Mouse (Mus musculus) CH12.LX (cell line): ENCODE results near the gene Ppl. TPM values are rescaled to one million over a fixed set of nuclear protein-coding genes. Genes with fewer than 3 reads are reported as not detected.

Source experiments
- DNase-seq: peaks from one replicate; pipeline ENCODE4 v3.0.0-alpha.2; 2013; ENCODE audit errors: extremely low read depth
- H3K27ac ChIP-seq: 2 replicates; pipeline ENCODE4 v1.5.1; 2012; ENCODE audit warnings: low read depth, mild to moderate bottlenecking, control low read depth, moderate library complexity; ENCODE audit not compliant: insufficient read depth
- H3K27me3 ChIP-seq: replicated peaks from 2 replicates; pipeline ENCODE3; 2012; ENCODE audit warnings: inconsistent platforms
- H3K36me3 ChIP-seq, 2 experiments: replicated peaks in 1 of 2; 2 replicates each; pipeline versions ENCODE3 to v1.6.1; 2012; ENCODE audit warnings: inconsistent platforms in 1 of 2, low read length in 1 of 2, mild to moderate bottlenecking in 1 of 2, mixed read lengths in 1 of 2, moderate library complexity in 1 of 2; ENCODE audit not compliant: control insufficient read depth in 1 of 2, insufficient read depth in 1 of 2
- H3K4me1 ChIP-seq, 2 experiments: 2 replicates each; pipeline ENCODE4 v1.6.1; 2012; ENCODE audit warnings: inconsistent platforms in 1 of 2, moderate library complexity in 1 of 2; ENCODE audit not compliant: insufficient read depth in 2 of 2, control insufficient read depth in 1 of 2
- H3K4me2 ChIP-seq: 2 replicates; pipeline ENCODE4 v1.6.1; 2012; ENCODE audit warnings: low read depth, mild to moderate bottlenecking, control low read depth; ENCODE audit not compliant: poor library complexity, insufficient read depth, severe bottlenecking
- H3K4me3 ChIP-seq, 3 experiments: fragments of 150-350 bp in 1 of 3; sonication (generic) in 1 of 3; replicated peaks in 1 of 3; 2 replicates each; pipeline versions ENCODE3 to v1.5.1; 2011 to 2012; ENCODE audit warnings: low read depth in 2 of 3, low read length in 2 of 3, mild to moderate bottlenecking in 2 of 3, moderate library complexity in 2 of 3, control low read depth in 1 of 3, improper control_type of control experiment in 1 of 3, inconsistent platforms in 1 of 3, mixed read lengths in 1 of 3; ENCODE audit not compliant: poor library complexity in 1 of 3
- H3K79me2 ChIP-seq: replicated peaks from 2 replicates; pipeline ENCODE4 v1.6.1; 2012; ENCODE audit warnings: mild to moderate bottlenecking, moderate library complexity; ENCODE audit not compliant: control insufficient read depth, poor library complexity, insufficient read depth, severe bottlenecking; ENCODE audit errors: extremely low read depth
- H3K9ac ChIP-seq: 2 replicates; pipeline ENCODE4 v1.6.1; 2012; ENCODE audit warnings: low read depth, mild to moderate bottlenecking, control low read depth, moderate library complexity; ENCODE audit not compliant: insufficient read depth
- H3K9me3 ChIP-seq: replicated peaks from 2 replicates; pipeline ENCODE3; 2012; ENCODE audit warnings: low read length, inconsistent platforms, mixed read lengths
- BHLHE40 ChIP-seq: IDR thresholded peaks from 2 replicates; pipeline ENCODE4 v1.6.1; 2011; ENCODE audit warnings: mild to moderate bottlenecking, low read depth, low read length, improper control_type of control experiment
- CHD1 ChIP-seq: IDR thresholded peaks from 2 replicates; pipeline ENCODE4 v1.6.1; 2012; ENCODE audit warnings: low read depth, low read length, improper control_type of control experiment, inconsistent platforms
- CHD2 ChIP-seq: IDR thresholded peaks from 2 replicates; pipeline ENCODE4 v1.6.1; 2011; ENCODE audit warnings: low read length, improper control_type of control experiment
- E2F4 ChIP-seq: IDR thresholded peaks from 2 replicates; pipeline ENCODE4 v1.6.1; 2011; ENCODE audit warnings: low read depth, low read length, improper control_type of control experiment; ENCODE audit not compliant: insufficient replicate concordance
- ELF1 ChIP-seq: IDR thresholded peaks from 2 replicates; pipeline ENCODE4 v1.6.1; 2014; ENCODE audit warnings: low read depth, mild to moderate bottlenecking, inconsistent platforms, low read length, improper control_type of control experiment
- ETS1 ChIP-seq: conservative IDR thresholded peaks from 2 replicates; pipeline ENCODE4 v1.6.1; 2012; ENCODE audit warnings: low read depth, mild to moderate bottlenecking, inconsistent platforms, low read length, improper control_type of control experiment, moderate library complexity
- GABPA ChIP-seq: IDR thresholded peaks from 2 replicates; pipeline ENCODE4 v1.6.1; 2012; ENCODE audit warnings: low read depth, low read length, improper control_type of control experiment, inconsistent platforms; ENCODE audit not compliant: insufficient replicate concordance
- JUN ChIP-seq: IDR thresholded peaks from 2 replicates; pipeline ENCODE4 v1.6.1; 2011; ENCODE audit warnings: low read depth, mild to moderate bottlenecking, low read length, improper control_type of control experiment, moderate library complexity; ENCODE audit not compliant: insufficient read depth
- JUND ChIP-seq: conservative IDR thresholded peaks from 2 replicates; pipeline ENCODE4 v1.6.1; 2011; ENCODE audit warnings: low read depth, low read length, improper control_type of control experiment
- MAFK ChIP-seq: IDR thresholded peaks from 2 replicates; pipeline ENCODE4 v1.6.1; 2011; ENCODE audit warnings: low read length, improper control_type of control experiment; ENCODE audit not compliant: insufficient replicate concordance
- MAX ChIP-seq: IDR thresholded peaks from 2 replicates; pipeline ENCODE4 v1.6.1; 2011; ENCODE audit warnings: low read length, improper control_type of control experiment
- MAZ ChIP-seq: IDR thresholded peaks from 2 replicates; pipeline ENCODE4 v1.6.1; 2012; ENCODE audit warnings: low read depth, mild to moderate bottlenecking, inconsistent platforms, low read length, improper control_type of control experiment, moderate library complexity
- MXI1 ChIP-seq: IDR thresholded peaks from 2 replicates; pipeline ENCODE4 v1.6.1; 2011; ENCODE audit warnings: mild to moderate bottlenecking, low read depth, low read length, improper control_type of control experiment
- MYC ChIP-seq: IDR thresholded peaks from 2 replicates; pipeline ENCODE4 v1.6.1; 2011; ENCODE audit warnings: low read depth, mild to moderate bottlenecking, improper control_type of control experiment, low read length
- NELFE ChIP-seq: IDR thresholded peaks from 2 replicates; pipeline ENCODE4 v1.6.1; 2011; ENCODE audit warnings: low read depth, low read length, improper control_type of control experiment
- NRF1 ChIP-seq: IDR thresholded peaks from 2 replicates; pipeline ENCODE4 v1.6.1; 2014; ENCODE audit warnings: low read depth, mild to moderate bottlenecking, inconsistent platforms, low read length, improper control_type of control experiment, moderate library complexity
- PAX5 ChIP-seq: IDR thresholded peaks from 2 replicates; pipeline ENCODE4 v1.6.1; 2012; ENCODE audit warnings: low read length, inconsistent platforms, mixed read lengths
- POLR2AphosphoS2 ChIP-seq: IDR thresholded peaks from 2 replicates; pipeline ENCODE4 v1.6.1; 2011; ENCODE audit warnings: low read depth, low read length, improper control_type of control experiment
- SIN3A ChIP-seq: IDR thresholded peaks from 2 replicates; pipeline ENCODE4 v1.6.1; 2012; ENCODE audit warnings: low read length, improper control_type of control experiment, inconsistent platforms
- TCF12 ChIP-seq: IDR thresholded peaks from 2 replicates; pipeline ENCODE4 v1.6.1; 2014; ENCODE audit warnings: low read depth, mild to moderate bottlenecking, inconsistent platforms, low read length, improper control_type of control experiment
- UBTF ChIP-seq: IDR thresholded peaks from 2 replicates; pipeline ENCODE4 v1.6.1; 2012; ENCODE audit warnings: low read depth, mild to moderate bottlenecking, inconsistent platforms, low read length, improper control_type of control experiment, moderate library complexity
- USF2 ChIP-seq: conservative IDR thresholded peaks from 2 replicates; pipeline ENCODE4 v1.6.1; 2011; ENCODE audit warnings: low read depth, low read length, improper control_type of control experiment
- ZKSCAN1 ChIP-seq: IDR thresholded peaks from 2 replicates; pipeline ENCODE4 v1.6.1; 2012; ENCODE audit warnings: low read depth, inconsistent platforms, low read length, improper control_type of control experiment, borderline replicate concordance
- ZMIZ1 ChIP-seq: IDR thresholded peaks from 2 replicates; pipeline ENCODE4 v1.6.1; 2012; ENCODE audit warnings: low read depth, mild to moderate bottlenecking, inconsistent platforms, low read length, improper control_type of control experiment
- ZNF384 ChIP-seq: IDR thresholded peaks from 2 replicates; pipeline ENCODE4 v1.6.1; 2012; ENCODE audit warnings: low read depth, low read length, improper control_type of control experiment, inconsistent platforms
- dilution Hi-C: fragments of 300-500 bp; cut with MboI; formaldehyde crosslinking; loops from 2 replicates; pipeline ENCODE4 v1.14.3; 2020; ENCODE audit warnings: low sequenced_read_pairs; ENCODE audit not compliant: extremely low pct_unique_long_range_greater_than_20kb, extremely low pct_ligation_motif_present
- in situ Hi-C: fragments of 300-500 bp; cut with MboI; formaldehyde crosslinking; loops from 3 replicates; pipeline ENCODE4 v1.14.3; 2019; ENCODE audit warnings: low sequenced_read_pairs, low pct_ligation_motif_present, low pct_unique_long_range_greater_than_20kb, mixed read lengths
- polyA plus RNA-seq: library from polyadenylated mRNA; unstranded; fragments of >175 nt; gene quantifications from 2 replicates; pipeline ENCODE4 v1.2.1, GENCODE M21; 2012; ENCODE audit warnings: low read depth; ENCODE audit not compliant: insufficient read length
- total RNA-seq, 2 experiments: library from RNA; depleted of rRNA; stranded (reverse); fragments of 300-350 nt in 1 of 2; fragments of >200 nt in 1 of 2; gene quantifications; 2 replicates each; pipeline ENCODE4 v1.2.3; 2012 to 2014

Ppl gene
- total and polyA plus RNA-seq, 3 experiments: 0.04 to 0.25 TPM; not detected in 1

GRCm38 (mm10) chr16:5130766-5131165, 1.5 kb downstream of the Ppl start:
- Histone ChIP-seq H3K4me2 (no peak overlapping the region), H3K4me1 (peaks cover 15% of the 10 kb centered on the region in 2 experiments), H3K27me3 (peaks cover 92% of the 10 kb centered on the region), H3K4me3 (no peak overlapping the region), H3K9me3 (peaks cover 9% of the 10 kb centered on the region), H3K36me3 (no peaks in the 10 kb centered on the region), H3K27ac (no peak overlapping the region), H3K9ac (no peak overlapping the region), H3K79me2 (no peaks in the 10 kb centered on the region)
- TF ChIP-seq PAX5 (no peak), ELF1 (no peak), MYC (no peak), ETS1 (no peak), ZKSCAN1 (no peak), NELFE (no peak), UBTF (no peak), MAZ (no peak), ZNF384 (no peak), TCF12 (no peak), MAFK (no peak), CHD2 (no peak), GABPA (no peak), JUND (no peak), BHLHE40 (no peak), SIN3A (no peak)
- DNase-seq: no peak
- dilution Hi-C loops (no loop called here), in situ Hi-C loops (loop anchor here (25.0 kb wide), 1 partner anchor 493 kb away; the partner anchor contains the start of genes Dnaja3 and Vasn)

- no peak for DNase-seq
- dilution Hi-C loops (no loop called here), in situ Hi-C loops (loop anchor here (25.0 kb wide), 1 partner anchor 493 kb away; the partner anchor contains the start of genes Dnaja3 and Vasn)
- Histone ChIP-seq H3K36me3 (no peaks in the 10 kb centered on the region), H3K27me3 (peaks cover 89% of the 10 kb centered on the region), H3K9me3 (peaks cover 9% of the 10 kb centered on the region), H3K9ac (no peak overlapping the region), H3K27ac (no peak overlapping the region), H3K79me2 (no peaks in the 10 kb centered on the region), H3K4me2 (no peak overlapping the region), H3K4me1 (peaks cover 13 to 15% of the 10 kb centered on the region in 2 experiments), H3K4me3 (no peak overlapping the region)
- no peak for TF ChIP-seq MAX
- no peak for TF ChIP-seq USF2
- TF ChIP-seq MAZ: no peak
- TF ChIP-seq CHD1: no peak
- no peak for TF ChIP-seq MXI1
- no peak for TF ChIP-seq SIN3A
- no peak for TF ChIP-seq POLR2AphosphoS2
- TF ChIP-seq E2F4: no peak
- TF ChIP-seq NRF1: no peak
- TF ChIP-seq ZMIZ1: no peak
- no peak for TF ChIP-seq JUN
- TF ChIP-seq ZKSCAN1: no peak
Measured at GRCm38 (mm10) chr16:5130196-5130595, 2.0 kb downstream of the Ppl start.
